Mouse (Mus musculus): ENCODE results near the gene Gm19668. TPM values are rescaled to one million over a fixed set of nuclear protein-coding genes. Genes with fewer than 3 reads are reported as not detected.

Gene Gm19668
- polyA plus RNA-seq (2015; fragmentation: Nextera tagmentation; extraction: Ambion mirVana), result not detected in 2 replicates

DNA sequence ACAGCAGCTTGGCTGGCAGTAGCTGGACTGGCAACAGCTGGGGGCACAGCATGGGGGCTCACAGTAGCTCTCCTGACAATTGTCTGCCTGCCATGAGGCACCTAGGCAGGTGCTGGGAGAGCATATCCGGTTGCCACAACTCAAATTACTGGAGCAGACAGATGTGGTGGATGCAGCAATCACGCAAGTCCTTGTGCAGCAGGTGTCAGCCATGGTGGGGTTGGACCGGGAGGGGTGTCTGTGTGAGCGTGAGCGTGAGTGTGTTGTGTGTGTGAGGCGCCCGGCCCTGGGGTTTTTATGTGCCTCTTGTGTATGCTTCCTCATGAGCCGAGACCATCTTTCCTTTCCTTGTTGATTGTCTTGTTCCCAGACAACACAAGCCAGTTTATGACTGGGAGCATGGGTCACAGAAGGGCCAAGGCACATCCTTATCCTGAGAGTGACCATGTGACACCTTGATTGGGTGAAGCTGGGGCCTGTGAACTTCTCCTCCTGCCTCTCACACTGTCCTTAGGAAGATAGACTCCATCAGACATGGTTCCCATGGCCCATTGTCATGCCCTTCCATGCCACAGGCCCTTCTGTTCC, at the start of gene Gm19668:
TSS of gene Gm19668 (minus strand) at position 213 of the 588 bp plus-strand sequence.

DNA sequence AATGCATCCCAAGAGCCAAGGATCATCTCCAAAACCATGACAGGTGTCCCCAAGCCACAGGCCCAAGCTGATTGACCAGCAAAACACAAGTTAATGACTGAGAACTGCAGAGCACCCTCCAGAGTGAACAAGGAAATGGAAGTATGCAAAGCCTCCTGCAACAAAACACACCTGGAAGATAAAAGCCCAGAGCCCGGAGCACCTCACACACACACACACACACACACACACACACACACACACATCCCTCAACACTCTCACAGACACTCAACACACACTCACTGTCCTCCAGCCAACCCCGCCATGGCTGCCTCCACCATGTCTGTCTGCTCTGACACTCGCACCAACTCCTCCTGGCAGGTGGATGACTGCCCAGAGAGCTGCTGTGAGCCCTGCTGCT, 47.6 kb upstream of the Gm19668 start, which contains the start of gene Gm36176:
TSS of gene Gm36176 (plus strand) at position 301 of the 400 bp plus-strand sequence.

DNA sequence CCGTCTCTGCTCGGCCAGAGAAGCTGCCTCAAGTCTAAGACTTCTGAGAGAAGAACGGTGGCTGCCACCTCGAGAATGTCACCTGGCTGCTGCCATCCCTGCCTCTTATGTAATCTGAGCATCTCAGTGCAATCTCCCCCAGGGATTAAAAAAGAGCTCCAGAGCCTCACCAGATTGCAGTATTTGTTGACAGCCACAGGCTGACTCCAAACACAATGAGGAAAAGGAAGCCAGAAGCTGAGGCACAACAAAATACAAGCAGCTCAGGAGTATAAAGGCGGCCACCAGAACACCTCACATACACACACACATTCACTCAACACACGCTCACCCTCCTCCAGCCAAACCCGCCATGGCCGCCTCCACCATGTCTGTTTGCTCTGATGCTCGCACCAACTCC, 36.7 kb upstream of the Gm19668 start, which contains the start of gene Krtap10-10:
TSS of gene Krtap10-10 (plus strand) at position 301 of the 400 bp plus-strand sequence.

DNA sequence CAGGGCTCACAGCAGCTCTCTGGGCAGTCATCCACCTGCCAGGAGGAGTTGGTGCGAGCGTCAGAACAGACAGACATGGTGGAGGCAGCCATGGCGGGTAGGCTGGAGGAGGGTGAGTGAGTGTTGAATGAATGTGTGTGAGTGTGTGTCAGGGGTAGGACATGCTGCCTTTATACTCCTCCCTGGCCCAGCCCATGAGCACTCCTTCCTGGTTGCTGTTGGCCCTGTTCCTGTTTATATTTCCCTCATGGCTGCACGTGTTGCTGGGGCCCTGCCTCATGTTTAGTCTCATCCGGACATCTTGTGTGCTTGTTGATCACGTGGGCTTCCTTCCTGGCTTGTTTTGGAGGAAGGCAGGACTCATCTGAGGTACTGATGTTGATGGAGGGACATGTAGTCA, 28.0 kb upstream of the Gm19668 start, which contains the start of gene Krtap10-4:
TSS of gene Krtap10-4 (minus strand) at position 145 of the 400 bp plus-strand sequence.

DNA sequence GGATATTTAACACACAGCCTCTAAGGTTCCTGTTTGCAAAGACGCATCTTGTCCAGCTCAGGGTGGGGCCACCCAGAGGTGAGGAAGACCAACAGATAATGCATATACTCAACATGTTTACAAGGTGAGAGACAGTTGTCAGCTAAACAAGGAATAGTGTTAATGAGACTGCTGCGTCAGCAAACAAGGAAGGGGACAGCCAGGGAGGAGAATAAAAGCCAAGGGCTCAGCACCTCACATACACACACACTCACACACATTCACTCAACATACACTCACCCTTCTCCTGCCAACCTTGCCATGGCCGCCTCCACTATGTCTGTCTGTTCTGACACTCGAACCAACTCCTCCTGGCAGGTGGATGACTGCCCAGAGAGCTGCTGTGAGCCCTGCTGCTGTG, 15.4 kb upstream of the Gm19668 start, which contains the start of gene Gm2696:
TSS of gene Gm2696 (plus strand) at position 301 of the 400 bp plus-strand sequence.

DNA sequence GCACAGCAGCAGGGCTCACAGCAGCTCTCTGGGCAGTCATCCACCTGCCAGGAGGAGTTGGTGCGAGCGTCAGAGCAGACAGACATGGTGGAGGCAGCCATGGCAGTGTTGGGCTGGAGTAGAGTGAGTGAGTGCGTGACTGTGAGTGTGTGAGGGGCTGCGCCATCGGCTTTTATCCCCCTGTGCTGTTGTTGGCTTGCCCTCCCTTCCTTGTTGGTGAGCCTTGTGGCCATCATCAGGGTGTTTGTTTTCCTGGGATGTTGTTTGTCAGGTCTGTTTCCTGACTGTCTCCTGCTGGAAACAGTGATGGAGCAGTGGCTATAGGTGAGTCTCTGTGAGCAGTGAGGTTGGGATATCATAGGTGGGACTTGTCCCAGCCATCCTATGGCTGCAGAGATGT, 12.8 kb upstream of the Gm19668 start, which contains the start of gene Gm9507:
TSS of gene Gm9507 (minus strand) at position 101 of the 400 bp plus-strand sequence.

DNA sequence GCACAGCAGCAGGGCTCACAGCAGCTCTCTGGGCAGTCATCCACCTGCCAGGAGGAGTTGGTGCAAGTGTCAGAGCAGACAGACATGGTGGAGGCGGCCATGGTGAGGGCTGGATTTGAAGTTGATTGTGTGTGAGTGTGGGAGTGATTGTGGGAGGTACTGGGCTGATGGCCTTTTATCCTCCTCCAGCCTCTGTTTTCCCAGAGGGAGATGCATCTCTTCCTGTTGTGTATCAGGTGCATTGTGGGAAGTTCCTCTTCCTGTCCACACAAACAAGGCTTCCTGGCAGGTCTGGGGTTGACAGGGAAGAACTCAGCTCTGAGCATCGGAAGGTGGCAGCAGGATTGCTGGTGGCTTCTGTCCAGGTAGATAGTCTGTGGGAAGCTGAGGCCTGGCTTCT, 4.0 kb downstream of the Gm19668 start, which contains the start of gene Gm9639:
TSS of gene Gm9639 (minus strand) at position 101 of the 400 bp plus-strand sequence.

DNA sequence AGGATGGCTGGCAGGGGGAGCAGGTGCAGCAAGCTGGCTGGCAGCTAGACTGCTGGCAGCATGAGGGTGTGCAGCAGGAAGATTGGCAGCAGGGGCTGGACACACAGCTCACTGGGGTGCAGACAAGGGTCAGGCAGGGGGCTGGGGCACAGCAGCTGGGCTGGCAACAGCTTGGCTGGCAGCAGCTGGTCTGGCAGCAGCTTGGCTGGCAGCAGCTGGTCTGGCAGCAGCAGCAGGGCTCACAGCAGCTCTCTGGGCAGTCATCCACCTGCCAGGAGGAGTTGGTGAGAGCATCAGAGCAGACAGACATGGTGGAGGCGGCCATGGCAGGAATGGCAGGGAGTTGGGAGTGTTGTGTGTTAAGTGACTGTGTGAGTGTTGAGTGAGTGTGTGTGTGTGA, 11.1 kb downstream of the Gm19668 start, which contains the start of gene Gm7137:
TSS of gene Gm7137 (minus strand) at position 325 of the 400 bp plus-strand sequence.

DNA sequence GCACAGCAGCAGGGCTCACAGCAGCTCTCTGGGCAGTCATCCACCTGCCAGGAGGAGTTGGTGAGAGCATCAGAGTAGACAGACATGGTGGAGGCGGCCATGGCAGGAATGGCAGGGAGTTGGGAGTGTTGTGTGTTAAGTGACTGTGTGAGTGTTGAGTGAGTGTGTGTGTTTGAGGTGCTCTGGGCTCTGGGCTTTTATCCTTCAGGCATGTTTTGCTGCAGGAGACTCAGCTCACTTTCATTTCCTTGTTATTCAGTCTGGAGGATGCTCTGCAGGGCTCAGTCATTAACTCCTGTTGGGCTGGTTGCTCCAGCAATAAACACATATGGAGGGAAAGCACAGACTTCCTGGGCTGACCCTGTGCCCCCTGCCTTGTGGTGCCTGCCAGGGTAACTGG, 16.5 kb downstream of the Gm19668 start, which contains the start of gene Gm3250:
TSS of gene Gm3250 (minus strand) at position 101 of the 400 bp plus-strand sequence.

DNA sequence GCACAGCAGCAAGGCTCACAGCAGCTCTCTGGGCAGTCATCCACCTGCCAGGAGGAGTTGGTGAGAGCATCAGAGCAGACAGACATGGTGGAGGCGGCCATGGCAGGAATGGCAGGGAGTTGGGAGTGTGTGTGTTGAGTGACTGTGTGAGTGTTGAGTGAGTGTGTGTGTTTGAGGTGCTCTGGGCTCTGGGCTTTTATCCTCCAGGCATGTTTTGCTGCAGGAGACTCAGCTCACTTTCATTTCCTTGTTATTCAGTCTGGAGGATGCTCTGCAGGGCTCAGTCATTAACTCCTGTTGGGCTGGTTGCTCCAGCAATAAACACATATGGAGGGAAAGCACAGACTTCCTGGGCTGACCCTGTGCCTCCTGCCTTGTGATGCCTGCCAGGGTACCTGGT, 22.1 kb downstream of the Gm19668 start, which contains the start of gene Gm7138:
TSS of gene Gm7138 (minus strand) at position 101 of the 400 bp plus-strand sequence.

DNA sequence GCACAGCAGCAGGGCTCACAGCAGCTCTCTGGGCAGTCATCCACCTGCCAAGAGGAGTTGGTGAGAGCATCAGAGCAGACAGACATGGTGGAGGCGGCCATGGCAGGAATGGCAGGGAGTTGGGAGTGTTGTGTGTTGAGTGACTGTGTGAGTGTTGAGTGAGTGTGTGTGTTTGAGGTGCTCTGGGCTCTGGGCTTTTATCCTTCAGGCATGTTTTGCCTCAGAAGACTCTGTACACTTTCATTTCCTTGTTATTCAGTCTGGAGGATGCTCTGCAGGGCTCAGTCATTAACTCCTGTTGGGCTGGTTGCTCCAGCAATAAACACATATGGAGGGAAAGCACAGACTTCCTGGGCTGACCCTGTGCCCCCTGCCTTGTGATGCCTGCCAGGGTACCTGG, 27.7 kb downstream of the Gm19668 start, which contains the start of gene Gm3238:
TSS of gene Gm3238 (minus strand) at position 101 of the 400 bp plus-strand sequence.

DNA sequence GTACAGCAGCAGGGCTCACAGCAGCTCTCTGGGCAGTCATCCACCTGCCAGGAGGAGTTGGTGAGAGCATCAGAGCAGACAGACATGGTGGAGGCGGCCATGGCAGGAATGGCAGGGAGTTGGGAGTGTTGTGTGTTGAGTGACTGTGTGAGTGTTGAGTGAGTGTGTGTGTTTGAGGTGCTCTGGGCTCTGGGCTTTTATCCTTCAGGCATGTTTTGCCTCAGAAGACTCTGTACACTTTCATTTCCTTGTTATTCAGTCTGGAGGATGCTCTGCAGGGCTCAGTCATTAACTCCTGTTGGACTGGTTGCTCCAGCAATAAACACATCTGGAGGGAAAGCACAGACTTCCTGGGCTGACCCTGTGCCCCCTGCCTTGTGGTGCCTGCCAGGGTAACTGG, 39.4 kb downstream of the Gm19668 start, which contains the start of gene Gm3233:
TSS of gene Gm3233 (minus strand) at position 101 of the 400 bp plus-strand sequence.

DNA sequence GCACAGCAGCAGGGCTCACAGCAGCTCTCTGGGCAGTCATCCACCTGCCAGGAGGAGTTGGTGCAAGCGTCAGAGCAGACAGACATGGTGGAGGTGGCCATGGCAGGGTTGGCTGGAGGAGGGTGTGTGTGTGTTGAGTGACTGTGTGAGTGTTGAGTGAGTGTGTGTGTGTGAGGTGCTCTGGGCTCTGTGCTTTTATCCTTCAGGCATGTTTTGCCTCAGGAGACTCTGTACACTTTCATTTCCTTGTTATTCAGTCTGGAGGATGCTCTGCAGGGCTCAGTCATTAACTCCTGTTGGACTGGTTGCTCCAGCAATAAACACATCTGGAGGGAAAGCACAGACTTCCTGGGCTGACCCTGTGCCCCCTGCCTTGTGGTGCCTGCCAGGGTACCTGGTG, 47.7 kb downstream of the Gm19668 start, which contains the start of gene Gm9736:
TSS of gene Gm9736 (minus strand) at position 101 of the 400 bp plus-strand sequence.

Other genes starting within 250 kb of the Gm19668 start
- gene Pttg1ip, start 217.4 kb downstream of the Gm19668 start, polyA plus RNA-seq (2015; fragmentation: Nextera tagmentation; extraction: Ambion mirVana), result 155 and 186 TPM in 2 replicates
- gene Sumo3, start 193.0 kb downstream of the Gm19668 start, polyA plus RNA-seq (2015; fragmentation: Nextera tagmentation; extraction: Ambion mirVana), result 224 and 242 TPM in 2 replicates
- 14.8 and 15.0 TPM in 2 replicates for gene Gm49325, start 192.9 kb downstream of the Gm19668 start, polyA plus RNA-seq (2015; fragmentation: Nextera tagmentation; extraction: Ambion mirVana)
- gene Ube2g2, start 176.9 kb downstream of the Gm19668 start, polyA plus RNA-seq (2015; fragmentation: Nextera tagmentation; extraction: Ambion mirVana), result 46.7 and 55.5 TPM in 2 replicates
- 0.44 and 0.91 TPM in 2 replicates for gene Tspear, start 112.6 kb downstream of the Gm19668 start, polyA plus RNA-seq (2015; fragmentation: Nextera tagmentation; extraction: Ambion mirVana)
- gene Gm19402, start 108.4 kb downstream of the Gm19668 start, polyA plus RNA-seq (2015; fragmentation: Nextera tagmentation; extraction: Ambion mirVana), result not detected in 2 replicates
- gene Gm9508, start 101.9 kb downstream of the Gm19668 start, polyA plus RNA-seq (2015; fragmentation: Nextera tagmentation; extraction: Ambion mirVana), result not detected in 2 replicates
- not detected in 2 replicates for gene Gm10272, start 92.5 kb downstream of the Gm19668 start, polyA plus RNA-seq (2015; fragmentation: Nextera tagmentation; extraction: Ambion mirVana)
- not detected in 2 replicates for gene Gm10024, start 87.7 kb downstream of the Gm19668 start, polyA plus RNA-seq (2015; fragmentation: Nextera tagmentation; extraction: Ambion mirVana)
- not detected in 2 replicates for gene Gm10142, start 83.3 kb downstream of the Gm19668 start, polyA plus RNA-seq (2015; fragmentation: Nextera tagmentation; extraction: Ambion mirVana)
- not detected in 2 replicates for gene Krtap12-1, start 78.5 kb downstream of the Gm19668 start, polyA plus RNA-seq (2015; fragmentation: Nextera tagmentation; extraction: Ambion mirVana)
- gene Gm10100, start 72.6 kb downstream of the Gm19668 start, polyA plus RNA-seq (2015; fragmentation: Nextera tagmentation; extraction: Ambion mirVana), result not detected in 2 replicates
- gene Gm18596, start 56.5 kb downstream of the Gm19668 start, polyA plus RNA-seq (2015; fragmentation: Nextera tagmentation; extraction: Ambion mirVana), result not detected in 2 replicates
- not detected in 2 replicates for gene Gm9736, start 47.8 kb downstream of the Gm19668 start, polyA plus RNA-seq (2015; fragmentation: Nextera tagmentation; extraction: Ambion mirVana)
- gene Gm3233, start 39.5 kb downstream of the Gm19668 start, polyA plus RNA-seq (2015; fragmentation: Nextera tagmentation; extraction: Ambion mirVana), result not detected in 2 replicates
- not detected in 2 replicates for gene Gm3238, start 27.8 kb downstream of the Gm19668 start, polyA plus RNA-seq (2015; fragmentation: Nextera tagmentation; extraction: Ambion mirVana)
- gene Gm7138, start 22.2 kb downstream of the Gm19668 start, polyA plus RNA-seq (2015; fragmentation: Nextera tagmentation; extraction: Ambion mirVana), result not detected in 2 replicates
- not detected in 2 replicates for gene Gm3250, start 16.6 kb downstream of the Gm19668 start, polyA plus RNA-seq (2015; fragmentation: Nextera tagmentation; extraction: Ambion mirVana)
- gene Gm7137, start 10.9 kb downstream of the Gm19668 start, polyA plus RNA-seq (2015; fragmentation: Nextera tagmentation; extraction: Ambion mirVana), result not detected in 2 replicates
- not detected in 2 replicates for gene Gm9639, start 4.1 kb downstream of the Gm19668 start, polyA plus RNA-seq (2015; fragmentation: Nextera tagmentation; extraction: Ambion mirVana)
- gene Gm9507, start 12.7 kb upstream of the Gm19668 start, polyA plus RNA-seq (2015; fragmentation: Nextera tagmentation; extraction: Ambion mirVana), result not detected in 2 replicates
- not detected in 2 replicates for gene Gm2696, start 15.5 kb upstream of the Gm19668 start, polyA plus RNA-seq (2015; fragmentation: Nextera tagmentation; extraction: Ambion mirVana)
- gene Krtap10-4, start 28.0 kb upstream of the Gm19668 start, polyA plus RNA-seq (2015; fragmentation: Nextera tagmentation; extraction: Ambion mirVana), result not detected in 2 replicates
- not detected in 2 replicates for gene Krtap10-10, start 36.8 kb upstream of the Gm19668 start, polyA plus RNA-seq (2015; fragmentation: Nextera tagmentation; extraction: Ambion mirVana)
- gene Gm36176, start 47.7 kb upstream of the Gm19668 start, polyA plus RNA-seq (2015; fragmentation: Nextera tagmentation; extraction: Ambion mirVana), result not detected in 2 replicates
- not detected in 2 replicates for gene Gm10318, start 53.7 kb upstream of the Gm19668 start, polyA plus RNA-seq (2015; fragmentation: Nextera tagmentation; extraction: Ambion mirVana)
- not detected in 2 replicates for gene Gm3285, start 62.8 kb upstream of the Gm19668 start, polyA plus RNA-seq (2015; fragmentation: Nextera tagmentation; extraction: Ambion mirVana)
- gene Lrrc3, start 103.4 kb upstream of the Gm19668 start, polyA plus RNA-seq (2015; fragmentation: Nextera tagmentation; extraction: Ambion mirVana), result 4.3 and 8.2 TPM in 2 replicates
- gene Trpm2, start 171.4 kb upstream of the Gm19668 start, polyA plus RNA-seq (2015; fragmentation: Nextera tagmentation; extraction: Ambion mirVana), result 0.85 and 1.3 TPM in 2 replicates
- gene 1810043G02Rik, start 179.4 kb upstream of the Gm19668 start, polyA plus RNA-seq (2015; fragmentation: Nextera tagmentation; extraction: Ambion mirVana), result 28.7 and 30.4 TPM in 2 replicates
- gene Pfkl, start 210.9 kb upstream of the Gm19668 start, polyA plus RNA-seq (2015; fragmentation: Nextera tagmentation; extraction: Ambion mirVana), result 31.0 and 54.7 TPM in 2 replicates
- gene Dnmt3l, start 242.8 kb upstream of the Gm19668 start, polyA plus RNA-seq (2015; fragmentation: Nextera tagmentation; extraction: Ambion mirVana), result 6.2 and 10.3 TPM in 2 replicates
- 0.07 and 0.08 TPM in 2 replicates for gene Aire, start 244.5 kb upstream of the Gm19668 start, polyA plus RNA-seq (2015; fragmentation: Nextera tagmentation; extraction: Ambion mirVana)